Mouse (Mus musculus): ENCODE data around the gene Mob3a. TPM values are rescaled to one million over a fixed set of nuclear protein-coding genes. Genes with fewer than 3 reads are reported as not detected.

Gene Mob3a
- polyA plus RNA-seq, 2 experiments, result 33.7 to 36.5 TPM

DNA sequence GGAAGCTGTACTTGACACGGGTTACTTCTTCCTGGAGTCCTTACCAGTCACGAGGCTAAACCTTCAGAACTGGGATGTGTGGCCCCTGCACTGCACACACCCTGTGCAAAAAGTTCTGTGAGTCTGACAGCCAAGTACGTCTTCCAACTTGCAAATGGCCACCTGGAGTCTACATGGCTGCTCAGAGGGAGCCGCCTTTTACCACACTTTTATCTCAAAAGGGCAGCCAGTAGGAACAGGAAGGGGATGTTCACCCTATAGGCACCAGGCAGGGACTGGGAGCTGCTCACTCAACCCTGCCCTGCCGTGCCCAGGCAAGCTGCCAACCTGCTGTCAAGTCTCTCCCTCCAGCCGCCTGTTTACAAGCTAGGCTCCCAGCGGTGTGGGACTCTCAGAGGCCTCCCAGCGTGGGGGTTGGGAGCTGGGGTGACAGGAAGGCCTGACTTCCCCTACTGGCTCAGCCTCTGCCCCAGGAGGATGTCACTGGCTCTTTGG lies 23.8 kb downstream of the Mob3a start, which contains the start of gene Mknk2:
Mknk2 (minus strand) TSS at position 171 of the 495 bp plus-strand sequence.
- Histone ChIP-seq H3K36me3 (ENCODE audit: control insufficient read depth, insufficient read depth, low read length) (peaks cover 12% of the 10 kb centered on the region; the same call in 1 of the 2 replicates), H3K9ac (ENCODE audit: low read depth, low read length, severe bottlenecking) (peak within 1 kb of the TSS; percentile 53), H3K4me2 (replicated peaks; ENCODE audit: low read depth, low read length, severe bottlenecking) (peak within 1 kb of the TSS; percentile 55), H3K4me3 (replicated peaks; ENCODE audit: low read length) (peak within 1 kb of the TSS; percentile 97), H3K27me3 (ENCODE audit: control insufficient read depth, insufficient read depth, low read length) (no peaks in the 10 kb centered on the region), H3K27ac (replicated peaks; ENCODE audit: low read depth, low read length) (peak within 1 kb of the TSS; percentile 86), H3K4me1 (ENCODE audit: control insufficient read depth, insufficient read depth, low read length) (peaks cover 48% of the 10 kb centered on the region), H3K9me3 (ENCODE audit: control insufficient read depth, low read length) (no peaks in the 10 kb centered on the region)
- DNase-seq (ENCODE audit: low spot score) (peak; percentile 71), ATAC-seq (ENCODE audit: low FRiP score, low read depth) (no peak)
- 14% methylated on average over 8 of the region's 8 CpGs for WGBS
- TF ChIP-seq POLR2A (IDR thresholded peaks at IDR 0.05; ENCODE audit: borderline replicate concordance, extremely low read depth, insufficient read depth, insufficient read length), result no peak

DNA sequence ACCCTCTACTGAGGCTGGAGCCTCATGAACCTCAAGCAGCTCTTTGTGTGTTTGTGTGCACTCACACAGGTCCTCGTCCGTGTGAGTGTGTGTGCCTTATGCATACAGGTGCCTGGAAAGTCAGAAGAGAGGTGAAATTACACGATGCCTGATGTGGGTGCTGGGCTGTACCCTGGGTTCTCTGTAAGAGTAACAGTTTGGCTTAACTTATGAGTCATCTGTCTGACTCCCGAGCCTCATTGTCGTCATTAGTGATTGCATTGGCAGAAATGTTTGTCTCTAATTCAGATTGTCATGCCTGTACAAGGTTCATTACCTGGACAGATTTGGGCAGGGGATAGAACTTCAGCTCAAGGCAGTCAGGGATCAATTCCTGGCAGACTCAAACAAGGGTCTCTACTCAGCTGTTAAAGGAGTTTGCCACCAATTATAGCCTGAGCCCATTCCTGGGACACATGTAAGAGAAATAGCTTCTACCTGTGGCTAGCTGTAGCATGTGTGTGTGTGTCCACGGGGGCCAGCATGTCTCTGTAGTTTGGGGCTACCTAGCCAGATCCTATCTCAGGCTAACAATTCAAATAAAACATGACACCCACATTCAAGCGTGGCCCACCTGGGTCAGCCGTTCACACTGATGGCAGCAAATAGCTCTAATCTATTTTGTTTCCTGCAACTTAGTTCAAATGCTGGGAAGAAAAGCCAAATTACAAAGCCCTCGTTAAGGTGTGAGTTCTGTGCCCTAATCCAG lies 24.5 kb downstream of the Mob3a start:
- WGBS, result 22% methylated on average over 9 of the region's 9 CpGs
- no peak for ATAC-seq (ENCODE audit: low FRiP score, low read depth)

DNA sequence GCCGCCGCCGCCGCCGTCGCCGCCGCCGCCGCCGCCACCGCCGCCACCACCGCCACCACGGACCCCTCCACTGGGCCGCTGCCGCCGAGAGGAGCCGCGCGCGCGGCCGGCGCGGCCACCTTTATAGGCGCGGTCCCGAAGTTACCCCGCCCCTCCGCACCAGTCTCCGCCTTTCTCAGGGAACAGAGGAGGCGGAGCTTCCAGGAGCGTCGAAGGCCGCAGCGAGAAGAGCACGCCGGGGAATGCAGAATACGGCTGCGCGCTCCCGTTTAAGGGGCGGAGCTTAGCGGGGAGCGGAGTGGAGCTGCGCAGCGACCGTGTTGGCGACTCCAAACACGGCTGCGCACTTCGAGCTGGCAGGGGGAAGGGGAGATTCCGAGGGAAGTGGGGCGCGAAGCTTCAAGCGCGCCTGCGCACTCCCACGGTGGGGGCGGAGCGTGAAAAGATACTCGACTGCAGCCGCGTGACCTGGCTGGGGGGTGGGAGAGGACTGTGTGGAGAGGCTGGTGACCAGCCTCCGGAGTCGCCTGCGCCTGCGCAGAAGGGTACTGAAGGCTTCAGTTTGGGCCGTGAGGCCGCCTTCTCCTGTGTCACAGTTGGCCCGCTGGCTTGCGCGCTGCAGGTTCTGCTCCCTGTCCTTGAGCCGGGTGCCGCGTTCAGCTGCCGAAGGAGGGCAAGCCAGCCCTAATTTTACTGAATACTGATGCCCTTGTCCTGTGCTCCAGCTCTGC lies 25.4 kb downstream of the Mob3a start:
- DNase-seq (ENCODE audit: low spot score), result peak; percentile 99
- H3K4me3 ChIP-seq (replicated peaks; ENCODE audit: low read length), result peak overlapping the region; percentile 97
- peaks cover 48% of the 10 kb centered on the region for H3K4me1 ChIP-seq (ENCODE audit: control insufficient read depth, insufficient read depth, low read length)
- H3K9ac ChIP-seq (ENCODE audit: low read depth, low read length, severe bottlenecking), result peak overlapping the region; percentile 92
- H3K27ac ChIP-seq (replicated peaks; ENCODE audit: low read depth, low read length), result peak overlapping the region; percentile 86
- no peaks in the 10 kb centered on the region for H3K27me3 ChIP-seq (ENCODE audit: control insufficient read depth, insufficient read depth, low read length)
- peaks cover 27% of the 10 kb centered on the region for H3K36me3 ChIP-seq (ENCODE audit: control insufficient read depth, insufficient read depth, low read length)
- no peaks in the 10 kb centered on the region for H3K9me3 ChIP-seq (ENCODE audit: control insufficient read depth, low read length)
- peak overlapping the region; percentile 87 for H3K4me2 ChIP-seq (replicated peaks; ENCODE audit: low read depth, low read length, severe bottlenecking)
- peak; percentile 93 for ATAC-seq (ENCODE audit: low FRiP score, low read depth)
- TF ChIP-seq POLR2A (IDR thresholded peaks at IDR 0.05; ENCODE audit: borderline replicate concordance, extremely low read depth, insufficient read depth, insufficient read length), result peak; percentile 99
- 0% methylated on average over 44 of the region's 78 CpGs for WGBS

More for the DNA sequence above, 24.5 kb downstream of the Mob3a start:
- H3K4me3 ChIP-seq (replicated peaks; ENCODE audit: low read length), result peak overlapping the region; percentile 97
- H3K36me3 ChIP-seq (ENCODE audit: control insufficient read depth, insufficient read depth, low read length), result peaks cover 18% of the 10 kb centered on the region
- H3K9ac ChIP-seq (ENCODE audit: low read depth, low read length, severe bottlenecking), result peak overlapping the region; percentile 53
- TF ChIP-seq POLR2A (IDR thresholded peaks at IDR 0.05; ENCODE audit: borderline replicate concordance, extremely low read depth, insufficient read depth, insufficient read length), result no peak
- peaks cover 48% of the 10 kb centered on the region for H3K4me1 ChIP-seq (ENCODE audit: control insufficient read depth, insufficient read depth, low read length)
- peak overlapping the region; percentile 86 for H3K27ac ChIP-seq (replicated peaks; ENCODE audit: low read depth, low read length)
- no peaks in the 10 kb centered on the region for H3K9me3 ChIP-seq (ENCODE audit: control insufficient read depth, low read length)
- no peak for DNase-seq (ENCODE audit: low spot score)
- peak overlapping the region; percentile 55 for H3K4me2 ChIP-seq (replicated peaks; ENCODE audit: low read depth, low read length, severe bottlenecking)
- H3K27me3 ChIP-seq (ENCODE audit: control insufficient read depth, insufficient read depth, low read length), result no peaks in the 10 kb centered on the region

DNA sequence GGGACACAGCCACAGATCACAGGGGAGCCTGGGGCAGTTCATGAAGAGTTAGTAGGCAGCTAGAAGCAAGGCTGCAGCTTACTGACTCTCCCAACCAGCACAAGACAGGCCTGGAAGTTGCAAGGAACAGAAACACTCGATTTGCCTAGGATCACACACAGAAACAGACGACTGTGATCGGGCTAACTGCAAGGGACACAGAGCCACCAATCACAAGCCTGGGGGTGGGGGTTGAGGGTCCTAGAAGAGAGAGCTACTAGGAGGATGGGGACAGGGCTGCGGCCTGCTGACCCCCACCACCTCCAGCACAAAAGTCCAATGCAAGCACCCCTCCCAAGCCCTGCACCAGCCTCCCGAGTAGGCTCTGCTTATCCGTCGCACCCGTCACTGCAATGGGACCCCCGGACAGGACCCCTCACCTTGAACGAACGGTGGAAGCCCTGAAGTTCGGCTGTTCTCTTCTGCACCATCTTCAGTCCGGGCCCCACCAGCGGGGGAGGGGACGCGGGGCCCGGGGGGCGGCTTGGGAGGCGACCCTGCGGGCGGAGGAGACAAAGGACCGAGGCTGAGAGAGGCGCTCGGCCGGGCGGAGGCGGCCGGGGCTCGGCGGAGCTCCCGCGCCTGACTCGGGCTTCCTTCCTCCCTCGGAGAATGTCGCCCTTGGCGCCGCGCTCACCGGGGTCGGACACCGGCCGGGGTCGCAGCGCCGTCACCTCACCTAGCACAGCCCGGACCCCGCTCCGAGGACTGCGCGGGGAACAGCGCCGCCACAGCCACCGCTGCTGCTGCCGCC lies 26.2 kb downstream of the Mob3a start:
- no peak for ATAC-seq (ENCODE audit: low FRiP score, low read depth)
- Histone ChIP-seq H3K9me3 (ENCODE audit: control insufficient read depth, low read length) (no peaks in the 10 kb centered on the region), H3K4me3 (replicated peaks; ENCODE audit: low read length) (peak overlapping the region; percentile 97), H3K27me3 (ENCODE audit: control insufficient read depth, insufficient read depth, low read length) (no peaks in the 10 kb centered on the region), H3K9ac (ENCODE audit: low read depth, low read length, severe bottlenecking) (peak overlapping the region; percentile 92), H3K36me3 (ENCODE audit: control insufficient read depth, insufficient read depth, low read length) (peaks cover 35% of the 10 kb centered on the region), H3K4me1 (ENCODE audit: control insufficient read depth, insufficient read depth, low read length) (peaks cover 48% of the 10 kb centered on the region), H3K27ac (replicated peaks; ENCODE audit: low read depth, low read length) (peak overlapping the region; percentile 86), H3K4me2 (replicated peaks; ENCODE audit: low read depth, low read length, severe bottlenecking) (peak overlapping the region; percentile 87)
- no peak for DNase-seq (ENCODE audit: low spot score)
- WGBS, result 0% methylated on average over 33 of the region's 54 CpGs
- TF ChIP-seq POLR2A (IDR thresholded peaks at IDR 0.05; ENCODE audit: borderline replicate concordance, extremely low read depth, insufficient read depth, insufficient read length), result 0 out of 2 replicates have a peak, but pooled peaks have one; percentile 40

Measured in limb, embryonic 14.5 days (tissue).